Mouse (Mus musculus) bone marrow macrophage, adult 2 months (primary cell): Measurements from ENCODE around the gene Tmem102. TPM values are rescaled to one million over a fixed set of nuclear protein-coding genes. Genes with fewer than 3 reads are reported as not detected.

Experiments
- H3K27ac ChIP-seq: 2 replicates; pipeline ENCODE4 v1.5.1; 2012; ENCODE audit warnings: low read depth, low read length; ENCODE audit not compliant: insufficient read depth
- H3K4me1 ChIP-seq: 2 replicates; pipeline ENCODE4 v1.6.1; 2012; ENCODE audit warnings: low read length; ENCODE audit not compliant: control insufficient read depth, insufficient read depth
- H3K4me3 ChIP-seq: 2 replicates; pipeline ENCODE4 v1.5.1; 2012; ENCODE audit warnings: mild to moderate bottlenecking, low read length, moderate library complexity; ENCODE audit not compliant: insufficient read depth
- CTCF ChIP-seq: IDR thresholded peaks from 2 replicates; pipeline ENCODE4 v1.5.1; 2012; ENCODE audit warnings: low read depth, mild to moderate bottlenecking, low read length, moderate library complexity
- POLR2A ChIP-seq: IDR thresholded peaks from 2 replicates; pipeline ENCODE4 v1.6.1; 2012; ENCODE audit warnings: mild to moderate bottlenecking, low read depth, low read length, borderline replicate concordance
- polyA plus RNA-seq: library from polyadenylated mRNA; stranded (reverse); fragments of >200 nt; gene quantifications from 2 replicates; pipeline ENCODE4 v1.2.4, GENCODE M21; 2012; ENCODE audit not compliant: missing spikeins, insufficient read depth, insufficient read length

Gene Tmem102
- polyA plus RNA-seq, 1 experiment: not detected

DNA sequence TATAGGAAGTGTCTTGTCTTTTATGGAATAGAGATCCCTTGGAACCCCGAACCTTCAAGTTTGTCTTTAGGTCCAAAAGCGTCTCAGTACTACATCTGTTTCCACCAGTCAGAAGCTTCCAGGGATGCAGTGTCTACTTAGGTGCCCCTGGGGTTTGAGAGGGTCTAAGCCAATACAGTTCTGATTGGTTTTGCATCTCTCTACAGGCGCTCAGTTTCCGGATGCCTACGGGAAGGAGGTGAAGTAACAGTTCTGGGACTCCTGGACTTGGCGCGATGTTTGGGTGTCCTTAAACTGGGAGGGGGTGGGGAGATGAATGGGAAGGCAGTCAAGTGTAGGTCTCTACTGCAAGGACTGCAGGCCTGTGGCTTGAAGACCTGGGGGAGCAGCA, 33.3 kb upstream of the Tmem102 start:
- peak overlapping the region; percentile 74 for H3K4me3 ChIP-seq
- TF ChIP-seq CTCF: no peak
- TF ChIP-seq POLR2A: no peak
- H3K4me1 ChIP-seq: peaks cover 14% of the 10 kb centered on the region
- peak overlapping the region; percentile 62 for H3K27ac ChIP-seq

DNA sequence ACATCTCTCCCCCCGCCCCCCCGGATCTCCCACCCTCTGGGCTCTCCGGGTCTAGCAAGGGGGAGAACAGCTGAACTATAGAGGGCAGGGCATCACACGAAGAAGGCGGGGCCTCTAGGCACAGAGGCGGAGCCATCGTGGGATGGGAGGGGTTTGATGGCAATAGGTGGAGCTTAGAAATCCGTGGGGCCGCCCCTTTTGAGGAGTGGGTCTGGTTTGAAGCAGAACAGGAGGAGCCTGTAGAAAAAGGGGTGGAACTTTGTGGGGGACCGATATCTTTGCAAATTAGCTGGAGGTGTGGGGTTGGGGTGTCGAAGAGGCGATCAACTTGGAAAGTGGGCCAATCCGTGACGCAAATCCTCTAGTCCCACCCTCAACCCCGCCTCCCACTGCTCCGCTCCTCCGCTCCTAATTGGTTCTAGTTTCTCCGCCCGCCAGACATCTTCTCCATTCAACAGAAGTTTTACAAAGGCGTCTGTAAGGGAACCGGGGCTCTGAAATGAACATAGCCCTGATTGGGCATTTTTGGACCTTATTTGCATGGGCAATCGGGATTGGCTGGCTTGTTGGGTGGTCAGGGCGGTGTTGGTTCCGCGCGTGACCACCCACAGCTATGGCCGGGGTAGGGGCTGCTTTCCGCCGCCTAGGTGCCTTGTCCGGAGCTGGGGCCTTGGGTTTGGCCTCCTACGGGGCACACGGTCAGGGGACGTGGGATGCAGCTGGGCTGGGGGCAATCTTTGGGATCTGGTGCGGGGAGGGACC, 32.7 kb upstream of the Tmem102 start, which contains the start of gene Tmem256:
TSS of gene Tmem256 (plus strand) at position 563 of the 762 bp plus-strand sequence.
- H3K27ac ChIP-seq: peak within 1 kb of the TSS; percentile 62
- peaks cover 10% of the 10 kb centered on the region for H3K4me1 ChIP-seq
- H3K4me3 ChIP-seq: peak within 1 kb of the TSS; percentile 74
- no peak for TF ChIP-seq CTCF
- TF ChIP-seq POLR2A: no peak

DNA sequence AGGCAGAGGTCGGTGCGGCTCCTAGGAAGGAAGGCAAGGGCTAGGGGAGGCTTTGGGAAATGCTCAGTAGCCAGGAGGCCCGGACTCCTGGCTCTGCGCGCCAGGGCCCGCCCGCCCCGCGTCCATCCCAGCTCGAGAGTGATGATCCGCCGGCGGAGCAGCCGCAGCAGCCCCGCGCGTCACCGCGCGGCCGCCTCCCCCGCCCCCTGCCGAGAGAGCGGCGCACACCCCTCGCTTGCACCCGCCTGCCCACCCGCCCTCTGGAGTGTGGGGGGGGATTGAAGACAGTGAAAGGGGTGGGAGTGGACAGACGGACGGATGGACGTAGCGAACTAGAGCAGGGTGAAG, 32.2 kb upstream of the Tmem102 start, which contains the start of gene Nlgn2:
TSS of gene Nlgn2 (minus strand) at position 181 of the 348 bp plus-strand sequence.
- peak within 1 kb of the TSS; percentile 62 for H3K27ac ChIP-seq
- TF ChIP-seq CTCF (no peak), POLR2A (no peak)
- H3K4me3 ChIP-seq: peak within 1 kb of the TSS; percentile 74
- H3K4me1 ChIP-seq: peaks cover 6% of the 10 kb centered on the region

DNA sequence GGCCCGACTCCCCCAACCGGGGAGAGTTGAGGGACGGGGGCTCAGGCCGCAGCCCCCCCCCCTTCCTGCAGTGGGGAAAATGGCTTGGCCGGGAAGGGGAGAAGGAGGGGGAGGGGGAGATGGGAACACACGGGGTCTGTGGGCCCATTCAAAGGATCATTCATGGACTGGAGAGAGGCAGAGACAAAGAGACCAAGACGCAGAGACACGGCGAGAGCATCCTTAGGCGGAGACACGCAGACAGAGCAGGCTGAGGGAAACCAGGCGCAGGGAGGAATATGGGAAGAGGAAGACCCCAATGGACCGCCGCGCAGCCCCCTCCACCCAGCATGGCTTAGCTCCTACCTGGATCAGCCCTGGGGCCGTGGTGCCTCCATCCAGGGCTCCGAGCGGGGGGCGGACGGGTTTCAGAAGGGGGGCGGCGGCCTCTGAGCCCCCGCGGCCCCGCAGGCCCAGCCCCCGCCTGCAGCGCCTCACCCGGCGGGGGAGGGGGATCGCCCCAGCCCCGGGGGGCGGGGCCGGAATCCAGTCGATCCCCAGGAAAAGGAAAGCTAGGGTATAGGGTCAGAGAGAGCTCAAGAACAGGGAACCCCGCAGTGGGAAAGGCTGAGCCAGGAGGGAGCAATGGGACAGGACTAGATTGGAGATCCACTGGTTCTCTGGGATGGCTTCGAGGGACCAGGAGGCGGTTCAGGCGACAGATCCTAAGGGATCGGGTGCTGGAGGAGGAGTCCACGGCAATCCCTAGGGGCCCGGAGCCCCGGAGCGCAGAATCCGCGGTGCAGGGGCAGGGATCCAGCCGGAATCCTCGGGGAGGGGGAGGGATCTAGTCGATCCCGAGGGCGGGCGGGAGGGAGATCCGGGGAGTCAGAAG, 31.5 kb upstream of the Tmem102 start:
- Histone ChIP-seq H3K4me3 (peak overlapping the region; percentile 60), H3K27ac (no peak overlapping the region), H3K4me1 (peaks cover 5% of the 10 kb centered on the region; the same call in 1 of the 2 replicates)
- TF ChIP-seq CTCF: no peak
- TF ChIP-seq POLR2A: no peak

DNA sequence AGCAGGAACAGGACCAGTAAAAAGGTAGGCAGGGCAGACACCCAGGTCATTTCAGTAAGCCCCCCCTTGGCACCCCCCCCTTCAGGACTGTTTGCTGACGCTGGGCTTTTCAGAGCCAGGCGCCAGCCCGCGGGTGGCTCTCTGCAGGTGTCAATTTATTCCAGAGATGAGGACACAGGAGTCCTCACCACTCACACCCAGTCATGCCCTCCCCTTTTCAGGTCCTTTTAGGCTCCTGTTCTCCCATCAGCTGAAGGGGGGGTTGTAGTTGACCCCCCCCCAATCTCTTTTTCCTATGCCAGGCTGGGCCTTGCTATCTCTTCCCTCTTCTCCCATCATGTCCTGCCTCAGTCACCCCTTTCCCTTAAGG, 30.5 kb upstream of the Tmem102 start:
- peaks cover 5% of the 10 kb centered on the region; the same call in 1 of the 2 replicates for H3K4me1 ChIP-seq
- H3K4me3 ChIP-seq: no peak overlapping the region
- TF ChIP-seq CTCF (no peak), POLR2A (no peak)
- H3K27ac ChIP-seq: no peak overlapping the region

DNA sequence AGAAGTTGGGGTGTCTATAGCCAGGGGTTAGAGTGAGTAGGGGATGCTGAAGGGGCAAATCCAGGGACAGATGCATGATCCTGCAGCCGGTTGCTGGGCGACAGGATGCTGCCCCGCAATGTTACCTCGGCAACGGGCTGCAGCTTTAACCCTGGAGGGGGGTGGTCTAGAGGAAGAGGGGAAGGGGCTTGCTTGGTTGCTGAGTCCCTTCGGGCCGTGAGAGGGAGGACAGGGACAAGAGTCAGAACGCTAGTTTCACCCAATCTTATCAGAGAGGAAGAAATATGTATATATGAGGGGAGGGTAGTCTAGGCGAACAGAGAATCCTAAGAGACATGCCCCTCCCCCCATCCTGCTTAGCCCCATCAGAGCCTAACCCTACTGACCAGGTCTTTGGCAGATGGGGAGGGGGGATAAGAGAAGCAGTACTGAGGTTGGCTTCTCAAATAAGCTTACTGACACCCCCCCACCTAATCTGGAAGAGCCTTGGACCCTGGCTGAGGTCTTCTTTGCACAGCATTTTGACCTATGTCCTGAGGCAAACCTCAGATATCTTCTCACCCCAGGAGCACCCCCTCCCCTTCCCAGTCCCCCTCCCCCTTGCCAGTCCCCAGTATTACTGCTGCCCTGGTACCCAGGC, 30.0 kb upstream of the Tmem102 start:
- TF ChIP-seq POLR2A (no peak), CTCF (no peak)
- H3K4me1 ChIP-seq: peaks cover 5% of the 10 kb centered on the region; the same call in 1 of the 2 replicates
- H3K27ac ChIP-seq: no peak overlapping the region
- no peak overlapping the region for H3K4me3 ChIP-seq

DNA sequence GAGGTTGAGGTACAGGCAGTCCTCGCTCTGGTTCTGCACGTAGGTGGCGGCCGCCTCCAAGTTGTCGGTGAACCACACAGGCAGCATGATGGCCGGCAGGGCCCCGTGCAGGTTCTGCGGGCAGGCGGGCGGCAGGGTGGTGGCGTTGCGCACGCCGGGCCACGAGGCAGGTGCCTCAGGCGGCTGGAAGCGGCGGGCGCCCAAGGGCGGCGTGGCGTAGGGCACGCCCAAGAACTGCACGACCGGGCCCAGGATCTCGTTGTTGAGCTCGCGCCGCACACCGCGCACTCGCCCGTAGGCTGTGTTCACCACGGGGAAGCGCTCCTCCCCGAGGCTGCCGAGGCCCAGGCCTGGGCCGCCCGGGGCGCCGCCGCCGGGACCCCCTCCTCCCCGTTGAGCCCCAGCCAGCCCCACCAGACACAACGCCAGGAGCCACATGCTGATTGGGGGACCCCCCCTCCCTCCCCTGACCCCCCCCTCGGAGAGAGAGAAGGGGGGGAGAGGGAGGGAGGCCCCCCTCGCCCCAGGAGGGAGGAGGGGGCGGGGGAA, 28.7 kb upstream of the Tmem102 start:
- Histone ChIP-seq H3K27ac (no peak overlapping the region), H3K4me1 (0 out of 2 replicates have a peak, but pooled peaks cover 2% of the 10 kb centered on the region), H3K4me3 (no peak overlapping the region)
- TF ChIP-seq POLR2A: no peak
- TF ChIP-seq CTCF: no peak

DNA sequence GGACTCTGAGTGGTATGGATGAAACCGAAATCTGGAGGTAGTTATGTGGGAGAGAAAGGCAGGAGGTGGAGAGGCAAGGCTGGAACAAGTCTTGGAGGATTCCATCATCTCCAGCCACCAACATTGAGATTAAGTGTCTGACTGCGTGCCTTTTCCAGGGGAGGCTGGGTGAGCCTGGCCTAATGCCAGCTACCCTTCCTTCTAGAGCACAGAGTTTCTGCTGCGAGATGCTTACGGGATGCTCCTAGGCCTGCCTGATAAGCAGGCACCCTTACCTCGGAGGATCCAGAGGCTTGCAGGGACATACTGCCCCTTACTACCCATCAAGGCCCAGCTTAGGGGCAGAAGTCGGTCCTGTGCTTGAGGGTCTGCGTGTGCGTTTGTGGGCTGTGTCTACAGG, 28.1 kb upstream of the Tmem102 start:
- 0 out of 2 replicates have a peak, but pooled peaks cover 2% of the 10 kb centered on the region for H3K4me1 ChIP-seq
- no peak overlapping the region for H3K27ac ChIP-seq
- H3K4me3 ChIP-seq: no peak overlapping the region
- TF ChIP-seq POLR2A (no peak), CTCF (no peak)

DNA sequence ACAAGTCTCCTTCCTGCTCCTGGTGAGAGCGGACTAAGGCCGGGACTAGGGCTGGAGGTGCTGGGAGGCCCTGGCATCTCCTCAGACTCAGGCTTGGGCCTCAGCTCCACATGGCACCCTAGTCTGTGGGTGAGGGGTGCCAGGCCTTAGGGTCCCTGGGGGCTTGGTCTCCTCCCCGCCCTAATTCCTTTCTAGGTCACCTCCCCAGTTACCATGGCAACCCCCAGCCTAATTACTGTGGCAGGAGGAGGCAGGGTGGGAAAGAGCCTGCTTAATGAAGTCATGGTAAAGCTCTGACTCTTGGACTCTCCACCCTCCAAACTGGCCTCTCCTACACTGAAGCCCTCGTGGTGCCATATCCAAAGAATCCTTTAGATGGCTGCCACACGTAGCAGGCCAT, 23.4 kb upstream of the Tmem102 start:
- Histone ChIP-seq H3K4me1 (0 out of 2 replicates have a peak, but pooled peaks cover 2% of the 10 kb centered on the region), H3K27ac (no peak overlapping the region), H3K4me3 (no peak overlapping the region)
- TF ChIP-seq POLR2A (no peak), CTCF (no peak)

DNA sequence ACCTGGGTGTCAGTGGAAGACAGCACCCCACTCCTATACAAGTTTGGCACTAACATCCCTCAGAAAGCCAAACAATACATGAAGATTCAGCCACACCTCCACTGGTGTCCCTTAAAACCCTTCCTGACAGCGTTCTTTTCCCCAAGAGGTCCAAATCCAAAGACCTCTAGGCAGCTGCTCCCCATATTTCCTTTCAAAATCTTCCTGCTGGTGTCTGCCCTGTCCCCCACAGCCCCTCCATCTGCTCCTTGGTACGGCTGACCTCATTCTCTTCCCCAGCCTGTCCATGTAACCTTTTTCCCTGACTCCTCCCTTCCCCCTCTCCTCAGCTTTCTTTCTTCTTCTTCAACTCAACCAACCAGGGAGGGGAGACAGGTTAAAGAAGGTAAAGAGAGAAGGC, 18.0 kb upstream of the Tmem102 start:
- Histone ChIP-seq H3K27ac (no peak overlapping the region), H3K4me1 (no peaks in the 10 kb centered on the region), H3K4me3 (no peak overlapping the region)
- TF ChIP-seq POLR2A (no peak), CTCF (no peak)
